Mouse (Mus musculus): Measurements from ENCODE around the gene Tmem229a. TPM values are rescaled to one million over a fixed set of nuclear protein-coding genes. Genes with fewer than 3 reads are reported as not detected.
A peak's percentile ranks its signal among the peaks of the same experiment; 100 is the strongest.

Gene Tmem229a
- 0.06 and 0.13 TPM in 2 replicates for polyA plus RNA-seq (2015; fragmentation: Nextera tagmentation; extraction: Ambion mirVana)

GRCm38 (mm10) chr6:24955946-24956585, at the start of gene Tmem229a:
Gene Tmem229a (minus strand): TSS chr6:24956297.
- Histone ChIP-seq H3K4me2 (peak within 1 kb of the TSS; percentile 100), H3K9me3 (replicated peaks) (no peaks in the 10 kb centered on the region), H3K4me1 (replicated peaks) (peaks cover 17% of the 10 kb centered on the region), H3K27me3 (peaks cover 28% of the 10 kb centered on the region), H3K4me3 (peak within 1 kb of the TSS; percentile 62), H3K36me3 (no peaks in the 10 kb centered on the region), H3K27ac (no peak within 1 kb of the TSS), H3K9ac (peak within 1 kb of the TSS; percentile 51)
- ATAC-seq (replicated peaks; ENCODE audit: insufficient number of reproducible peaks, insufficient read depth, low FRiP score, low read depth), result peak; percentile 72
- WGBS, result under 1% methylated on average over 45 of the region's 46 CpGs

- Histone ChIP-seq H3K36me3 (no peaks in the 10 kb centered on the region), H3K4me2 (no peak overlapping the region), H3K27me3 (no peaks in the 10 kb centered on the region), H3K9me3 (replicated peaks) (no peaks in the 10 kb centered on the region), H3K4me1 (replicated peaks) (no peaks in the 10 kb centered on the region), H3K4me3 (no peak overlapping the region), H3K9ac (no peak overlapping the region), H3K27ac (no peak overlapping the region)
- no peak for ATAC-seq (replicated peaks; ENCODE audit: insufficient number of reproducible peaks, insufficient read depth, low FRiP score, low read depth)
- WGBS, result 46% methylated on average over 2 of the region's 2 CpGs
These were observed 37.7 kb upstream of the Tmem229a start for GRCm38 (mm10) chr6:24993754-24994153.

GRCm38 (mm10) chr6:24989836-24990235, 33.7 kb upstream of the Tmem229a start:
- H3K4me1 ChIP-seq (replicated peaks), result no peaks in the 10 kb centered on the region
- ATAC-seq (replicated peaks; ENCODE audit: insufficient number of reproducible peaks, insufficient read depth, low FRiP score, low read depth), result no peak
- H3K4me2 ChIP-seq, result no peak overlapping the region
- H3K9ac ChIP-seq, result no peak overlapping the region
- no peak overlapping the region for H3K27ac ChIP-seq
- H3K27me3 ChIP-seq, result no peaks in the 10 kb centered on the region
- no peak overlapping the region for H3K4me3 ChIP-seq
- H3K9me3 ChIP-seq (replicated peaks), result no peaks in the 10 kb centered on the region
- H3K36me3 ChIP-seq, result no peaks in the 10 kb centered on the region

GRCm38 (mm10) chr6:24976176-24976575, 20.1 kb upstream of the Tmem229a start:
- ATAC-seq (replicated peaks; ENCODE audit: insufficient number of reproducible peaks, insufficient read depth, low FRiP score, low read depth), result no peak
- 78% methylated on average over 2 of the region's 2 CpGs for whole genome bisulfite sequencing

GRCm38 (mm10) chr6:24968471-24969223, 12.6 kb upstream of the Tmem229a start:
- Histone ChIP-seq H3K27me3 (no peaks in the 10 kb centered on the region), H3K36me3 (no peaks in the 10 kb centered on the region), H3K27ac (no peak overlapping the region), H3K4me1 (replicated peaks) (no peaks in the 10 kb centered on the region), H3K9ac (no peak overlapping the region), H3K4me3 (no peak overlapping the region), H3K9me3 (replicated peaks) (no peaks in the 10 kb centered on the region), H3K4me2 (no peak overlapping the region)
- 76% methylated on average over 3 of the region's 3 CpGs for WGBS
- no peak for ATAC-seq (replicated peaks; ENCODE audit: insufficient number of reproducible peaks, insufficient read depth, low FRiP score, low read depth)

More at GRCm38 (mm10) chr6:24976176-24976575, 20.1 kb upstream of the Tmem229a start:
- H3K4me3 ChIP-seq, result no peak overlapping the region
- no peaks in the 10 kb centered on the region for H3K4me1 ChIP-seq (replicated peaks)
- no peak overlapping the region for H3K4me2 ChIP-seq
- H3K27ac ChIP-seq, result no peak overlapping the region
- no peaks in the 10 kb centered on the region for H3K27me3 ChIP-seq
- no peak overlapping the region for H3K9ac ChIP-seq
- no peaks in the 10 kb centered on the region for H3K9me3 ChIP-seq (replicated peaks)
- H3K36me3 ChIP-seq, result no peaks in the 10 kb centered on the region

GRCm38 (mm10) chr6:24967726-24968125, 11.6 kb upstream of the Tmem229a start:
- H3K27ac ChIP-seq, result no peak overlapping the region
- ATAC-seq (replicated peaks; ENCODE audit: insufficient number of reproducible peaks, insufficient read depth, low FRiP score, low read depth), result no peak
- WGBS, result 83% methylated on average over 7 of the region's 7 CpGs
- H3K36me3 ChIP-seq, result no peaks in the 10 kb centered on the region
- H3K27me3 ChIP-seq, result no peaks in the 10 kb centered on the region
- H3K4me3 ChIP-seq, result no peak overlapping the region
- H3K4me1 ChIP-seq (replicated peaks), result no peaks in the 10 kb centered on the region
- H3K4me2 ChIP-seq, result no peak overlapping the region
- no peaks in the 10 kb centered on the region for H3K9me3 ChIP-seq (replicated peaks)
- no peak overlapping the region for H3K9ac ChIP-seq

GRCm38 (mm10) chr6:24966010-24966682, 10.0 kb upstream of the Tmem229a start:
- ATAC-seq (replicated peaks; ENCODE audit: insufficient number of reproducible peaks, insufficient read depth, low FRiP score, low read depth), result no peak
- H3K9ac ChIP-seq, result no peak overlapping the region
- no peaks in the 10 kb centered on the region for H3K9me3 ChIP-seq (replicated peaks)
- H3K4me2 ChIP-seq, result no peak overlapping the region
- H3K27me3 ChIP-seq, result no peaks in the 10 kb centered on the region
- WGBS, result 47% methylated on average over 2 of the region's 2 CpGs
- H3K36me3 ChIP-seq, result no peaks in the 10 kb centered on the region
- no peak overlapping the region for H3K4me3 ChIP-seq
- H3K4me1 ChIP-seq (replicated peaks), result no peaks in the 10 kb centered on the region
- no peak overlapping the region for H3K27ac ChIP-seq

- WGBS, result 71% methylated on average over 5 of the region's 5 CpGs
- H3K4me1 ChIP-seq (replicated peaks), result no peaks in the 10 kb centered on the region
- no peaks in the 10 kb centered on the region for H3K27me3 ChIP-seq
- H3K9ac ChIP-seq, result no peak overlapping the region
- no peak overlapping the region for H3K4me3 ChIP-seq
- no peaks in the 10 kb centered on the region for H3K9me3 ChIP-seq (replicated peaks)
- no peak for ATAC-seq (replicated peaks; ENCODE audit: insufficient number of reproducible peaks, insufficient read depth, low FRiP score, low read depth)
- no peaks in the 10 kb centered on the region for H3K36me3 ChIP-seq
- no peak overlapping the region for H3K4me2 ChIP-seq
- no peak overlapping the region for H3K27ac ChIP-seq
These were observed 7.7 kb upstream of the Tmem229a start for GRCm38 (mm10) chr6:24963754-24964153.

GRCm38 (mm10) chr6:24956586-24956973, 483 bp upstream of the Tmem229a start:
- H3K36me3 ChIP-seq, result no peaks in the 10 kb centered on the region
- H3K4me1 ChIP-seq (replicated peaks), result peaks cover 17% of the 10 kb centered on the region
- H3K27ac ChIP-seq, result no peak overlapping the region
- no peak overlapping the region for H3K9ac ChIP-seq
- no peaks in the 10 kb centered on the region for H3K9me3 ChIP-seq (replicated peaks)
- 24% methylated on average over 5 of the region's 5 CpGs for WGBS
- peak overlapping the region; percentile 62 for H3K4me3 ChIP-seq
- ATAC-seq (replicated peaks; ENCODE audit: insufficient number of reproducible peaks, insufficient read depth, low FRiP score, low read depth), result no peak
- peak overlapping the region; percentile 100 for H3K4me2 ChIP-seq
- H3K27me3 ChIP-seq, result peaks cover 28% of the 10 kb centered on the region

- WGBS, result under 1% methylated on average over 91 of the region's 91 CpGs
- H3K9ac ChIP-seq, result peak overlapping the region; percentile 51
- H3K27me3 ChIP-seq, result peaks cover 28% of the 10 kb centered on the region
- peak; percentile 70 for ATAC-seq (replicated peaks; ENCODE audit: insufficient number of reproducible peaks, insufficient read depth, low FRiP score, low read depth)
- H3K36me3 ChIP-seq, result no peaks in the 10 kb centered on the region
- peak overlapping the region; percentile 62 for H3K4me3 ChIP-seq
- H3K27ac ChIP-seq, result no peak overlapping the region
- peak overlapping the region; percentile 100 for H3K4me2 ChIP-seq
- peaks cover 17% of the 10 kb centered on the region for H3K4me1 ChIP-seq (replicated peaks)
- H3K9me3 ChIP-seq (replicated peaks), result no peaks in the 10 kb centered on the region
These were observed 759 bp downstream of the Tmem229a start for GRCm38 (mm10) chr6:24955131-24955945.

GRCm38 (mm10) chr6:24954126-24954525, 2.0 kb downstream of the Tmem229a start:
- Histone ChIP-seq H3K4me1 (replicated peaks) (peaks cover 17% of the 10 kb centered on the region), H3K27me3 (peaks cover 28% of the 10 kb centered on the region), H3K36me3 (no peaks in the 10 kb centered on the region), H3K4me3 (no peak overlapping the region), H3K9ac (no peak overlapping the region), H3K27ac (no peak overlapping the region), H3K9me3 (replicated peaks) (no peaks in the 10 kb centered on the region), H3K4me2 (no peak overlapping the region)
- 75% methylated on average over 5 of the region's 5 CpGs for WGBS
- ATAC-seq (replicated peaks; ENCODE audit: insufficient number of reproducible peaks, insufficient read depth, low FRiP score, low read depth), result no peak

All from heart, embryonic 15.5 days (tissue).